Mouse (Mus musculus) limb, embryonic 12.5 days (tissue): ENCODE measurements around the gene Prkce. TPM values are rescaled to one million over a fixed set of nuclear protein-coding genes. Genes with fewer than 3 reads are reported as not detected.

Source experiments
- ATAC-seq: fragments of 200-750 bp; cut with Nextera tagmentation; 2 replicates; pipeline ENCODE4 v1.8.0; 2017; ENCODE audit warnings: low read depth, moderate TSS enrichment; ENCODE audit not compliant: insufficient number of reproducible peaks, insufficient read depth, low FRiP score, low TSS enrichment
- H3K27ac ChIP-seq: fragments of 300-500 bp; sonication (generic); 2 replicates; pipeline ENCODE4 v1.5.1; 2016; ENCODE audit warnings: mild to moderate bottlenecking, moderate library complexity
- H3K27me3 ChIP-seq: fragments of 300-500 bp; sonication (generic); 2 replicates; pipeline ENCODE4 v1.6.1; 2016; ENCODE audit warnings: mild to moderate bottlenecking, moderate library complexity
- H3K36me3 ChIP-seq: fragments of 300-500 bp; sonication (generic); 2 replicates; pipeline ENCODE4 v1.6.1; 2016; ENCODE audit warnings: mild to moderate bottlenecking, moderate library complexity
- H3K4me1 ChIP-seq: fragments of 300-500 bp; sonication (generic); replicated peaks from 2 replicates; pipeline ENCODE4 v1.6.1; 2016
- H3K4me2 ChIP-seq: fragments of 300-500 bp; sonication (generic); 2 replicates; pipeline ENCODE4 v1.6.1; 2016; ENCODE audit warnings: mild to moderate bottlenecking, moderate library complexity
- H3K4me3 ChIP-seq: fragments of 300-500 bp; sonication (generic); replicated peaks from 2 replicates; pipeline ENCODE4 v1.5.1; 2016; ENCODE audit warnings: mild to moderate bottlenecking
- H3K9ac ChIP-seq: fragments of 300-500 bp; sonication (generic); replicated peaks from 2 replicates; pipeline ENCODE4 v1.6.1; 2016; ENCODE audit warnings: mild to moderate bottlenecking, moderate library complexity
- H3K9me3 ChIP-seq: fragments of 300-500 bp; sonication (generic); 2 replicates; pipeline ENCODE4 v1.6.1; 2016; ENCODE audit warnings: mild to moderate bottlenecking, moderate library complexity
- WGBS: fragments of 180-500 bp; shearing (Covaris S2); methylation state at CpG from one replicate; pipeline ENCODE4 v1.1.7; 2016; 5-methylcytosine and 5-hydroxymethylcytosine counted together
- polyA plus RNA-seq: library from polyadenylated mRNA; unstranded; fragments of >200 nt; fragmentation: Nextera tagmentation; extraction: Ambion mirVana; gene quantifications from 2 replicates; pipeline ENCODE4 v1.2.1, GENCODE M21; 2016

Prkce gene
- polyA plus RNA-seq, 1 experiment from 2014 or later, result 7.7 TPM

DNA sequence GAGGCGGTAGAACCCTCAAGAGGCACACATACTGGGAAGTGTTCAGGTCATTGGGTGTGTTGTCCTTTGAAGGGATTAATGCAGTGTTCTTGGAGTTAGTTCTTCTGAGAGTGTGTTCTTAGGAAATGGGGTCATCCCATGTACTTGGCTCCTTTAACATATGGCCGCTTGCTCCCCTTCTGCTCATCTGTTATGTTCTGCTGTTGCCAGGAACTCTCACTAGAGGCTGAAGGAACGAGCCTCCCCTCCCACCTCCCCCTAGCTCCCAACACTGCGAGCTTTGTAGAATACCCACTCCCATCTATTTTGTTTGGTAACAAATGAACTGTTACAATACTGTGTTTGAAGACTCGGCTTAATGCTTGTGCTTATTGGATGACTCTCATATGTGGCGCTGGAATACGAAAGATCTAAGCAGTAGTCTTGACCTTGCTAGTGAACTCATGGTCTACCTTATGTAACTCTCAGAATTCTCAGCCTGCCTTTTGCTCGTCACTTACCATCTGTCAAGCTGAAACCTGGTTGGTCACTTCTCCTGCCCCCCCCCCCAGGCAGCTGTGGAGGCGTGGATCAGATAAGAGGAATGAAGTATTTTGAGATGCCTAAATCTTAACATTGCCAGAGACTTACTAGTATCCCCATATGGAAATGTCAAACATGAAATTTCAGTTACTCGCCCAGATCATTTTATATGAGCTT, 58.1 kb downstream of the Prkce start:
- H3K4me3 ChIP-seq, result no peak overlapping the region
- WGBS, result 80% methylated on average over 10 of the region's 10 CpGs
- no peak for ATAC-seq

GRCm38 (mm10) chr17:86226198-86226597, 58.6 kb downstream of the Prkce start:
- no peak for ATAC-seq
- Histone ChIP-seq H3K36me3 (no peaks in the 10 kb centered on the region; the same call in 1 of the 2 replicates), H3K4me2 (no peak overlapping the region), H3K4me3 (no peak overlapping the region), H3K9ac (no peak overlapping the region), H3K27me3 (no peaks in the 10 kb centered on the region), H3K9me3 (no peaks in the 10 kb centered on the region), H3K4me1 (no peaks in the 10 kb centered on the region), H3K27ac (no peak overlapping the region)
- 71% methylated on average over 8 of the region's 8 CpGs for WGBS

More for the DNA sequence above, 58.1 kb downstream of the Prkce start:
- Histone ChIP-seq H3K9ac (no peak overlapping the region), H3K4me2 (no peak overlapping the region), H3K36me3 (no peaks in the 10 kb centered on the region; the same call in 1 of the 2 replicates), H3K9me3 (no peaks in the 10 kb centered on the region), H3K27ac (no peak overlapping the region), H3K27me3 (no peaks in the 10 kb centered on the region), H3K4me1 (no peaks in the 10 kb centered on the region)

- H3K4me3 ChIP-seq, result no peak overlapping the region
- no peaks in the 10 kb centered on the region; the same call in 1 of the 2 replicates for H3K4me1 ChIP-seq
- ATAC-seq, result no peak
- H3K27me3 ChIP-seq, result no peaks in the 10 kb centered on the region
- no peaks in the 10 kb centered on the region for H3K9me3 ChIP-seq
- no peak overlapping the region for H3K27ac ChIP-seq
- H3K4me2 ChIP-seq, result no peak overlapping the region
- H3K36me3 ChIP-seq, result no peaks in the 10 kb centered on the region; the same call in 1 of the 2 replicates
- 79% methylated on average over 7 of the region's 7 CpGs for WGBS
- H3K9ac ChIP-seq, result no peak overlapping the region
Observed at GRCm38 (mm10) chr17:86226635-86227034, 59.0 kb downstream of the Prkce start.

DNA sequence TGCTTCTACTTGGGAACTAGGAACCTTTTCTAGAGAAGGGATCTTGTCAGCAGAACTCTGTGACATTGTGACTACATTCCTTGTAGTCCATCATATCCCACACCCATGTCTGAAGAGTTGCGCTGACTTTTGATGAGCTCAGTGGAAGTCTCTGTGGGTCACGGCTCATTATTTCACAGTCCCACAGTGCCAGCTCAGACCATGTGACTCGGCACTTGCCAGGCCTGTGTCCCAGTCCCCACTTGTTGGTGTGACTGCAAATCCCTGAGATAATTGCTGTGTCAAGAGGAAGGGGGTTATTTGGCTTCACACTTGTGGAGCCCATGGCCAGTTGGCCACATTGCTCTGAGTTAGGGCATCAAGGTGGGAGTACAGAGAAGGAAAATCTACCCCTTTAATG, 59.8 kb downstream of the Prkce start:
- no peak overlapping the region for H3K9ac ChIP-seq
- ATAC-seq, result no peak
- H3K9me3 ChIP-seq, result no peaks in the 10 kb centered on the region
- H3K27ac ChIP-seq, result no peak overlapping the region
- WGBS, result 76% methylated on average over 3 of the region's 3 CpGs
- no peaks in the 10 kb centered on the region; the same call in 1 of the 2 replicates for H3K36me3 ChIP-seq
- no peaks in the 10 kb centered on the region for H3K27me3 ChIP-seq
- no peak overlapping the region for H3K4me2 ChIP-seq
- H3K4me3 ChIP-seq, result no peak overlapping the region
- H3K4me1 ChIP-seq, result peaks cover 6% of the 10 kb centered on the region; the same call in 1 of the 2 replicates

DNA sequence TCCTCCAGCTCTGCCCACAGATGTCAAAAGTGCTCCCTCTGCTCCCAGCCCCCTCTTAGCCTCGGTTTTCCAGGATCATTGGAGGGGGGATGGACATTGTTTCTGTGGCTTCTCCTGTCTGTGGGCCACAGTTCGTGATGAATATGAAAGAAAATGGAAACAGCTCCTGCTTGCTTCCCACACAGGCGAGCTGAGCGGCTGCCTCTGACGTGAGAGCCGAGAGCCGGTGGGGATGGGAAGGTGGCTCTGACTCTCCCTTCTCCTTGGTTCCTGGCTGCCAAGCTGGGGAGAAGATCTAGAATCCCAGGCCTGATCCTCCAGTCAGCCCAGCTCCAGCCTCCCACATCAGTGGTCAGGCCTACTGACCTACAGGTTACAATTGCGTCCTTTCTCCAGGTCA, 61.3 kb downstream of the Prkce start:
- H3K9ac ChIP-seq, result no peak overlapping the region
- peaks cover 6% of the 10 kb centered on the region; the same call in 1 of the 2 replicates for H3K4me1 ChIP-seq

DNA sequence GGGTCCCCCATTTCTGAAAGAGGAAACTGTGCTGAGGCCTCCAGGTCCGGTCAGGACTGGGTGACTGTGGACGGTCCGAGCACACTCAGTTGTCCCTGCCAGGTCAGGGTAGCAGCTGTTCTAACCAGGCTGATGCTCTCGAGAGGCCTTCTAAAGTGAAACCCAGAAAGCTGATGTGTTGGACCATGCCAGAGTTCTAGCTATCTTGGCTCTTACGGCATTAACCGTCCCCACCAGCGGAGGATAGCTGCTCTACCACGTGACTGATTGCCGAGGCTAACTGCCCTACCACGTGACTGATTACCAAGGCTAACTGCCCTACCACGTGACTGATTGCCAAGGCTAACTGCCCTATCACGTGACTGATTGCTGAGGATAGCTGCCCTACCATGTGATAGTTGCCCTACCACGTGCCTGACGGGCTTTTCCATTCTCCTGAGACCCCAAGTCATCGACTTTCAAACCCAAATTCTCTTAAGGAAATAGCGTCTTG, 62.6 kb downstream of the Prkce start:
- peaks cover 6% of the 10 kb centered on the region; the same call in 1 of the 2 replicates for H3K9me3 ChIP-seq
- H3K27me3 ChIP-seq, result no peaks in the 10 kb centered on the region
- H3K4me1 ChIP-seq, result peaks cover 6% of the 10 kb centered on the region; the same call in 1 of the 2 replicates
- WGBS, result 92% methylated on average over 16 of the region's 16 CpGs
- H3K4me2 ChIP-seq, result no peak overlapping the region
- no peaks in the 10 kb centered on the region; the same call in 1 of the 2 replicates for H3K36me3 ChIP-seq
- H3K4me3 ChIP-seq, result no peak overlapping the region
- no peak overlapping the region for H3K9ac ChIP-seq
- ATAC-seq, result no peak
- H3K27ac ChIP-seq, result no peak overlapping the region

More for the DNA sequence above, 61.3 kb downstream of the Prkce start:
- H3K9me3 ChIP-seq, result peaks cover 6% of the 10 kb centered on the region; the same call in 1 of the 2 replicates
- H3K27me3 ChIP-seq, result no peaks in the 10 kb centered on the region
- no peak overlapping the region for H3K4me3 ChIP-seq
- H3K36me3 ChIP-seq, result no peaks in the 10 kb centered on the region; the same call in 1 of the 2 replicates
- no peak for ATAC-seq
- H3K27ac ChIP-seq, result no peak overlapping the region
- 90% methylated on average over 8 of the region's 8 CpGs for WGBS
- H3K4me2 ChIP-seq, result no peak overlapping the region

GRCm38 (mm10) chr17:86231741-86232179, 64.2 kb downstream of the Prkce start:
- no peak overlapping the region for H3K4me3 ChIP-seq
- ATAC-seq, result no peak
- no peaks in the 10 kb centered on the region for H3K27me3 ChIP-seq
- no peak overlapping the region for H3K27ac ChIP-seq
- no peak overlapping the region for H3K4me2 ChIP-seq
- H3K4me1 ChIP-seq, result peaks cover 6% of the 10 kb centered on the region; the same call in 1 of the 2 replicates
- H3K9ac ChIP-seq, result no peak overlapping the region
- peaks cover 6% of the 10 kb centered on the region; the same call in 1 of the 2 replicates for H3K9me3 ChIP-seq
- 62% methylated on average over 12 of the region's 12 CpGs for WGBS
- H3K36me3 ChIP-seq, result no peaks in the 10 kb centered on the region; the same call in 1 of the 2 replicates

GRCm38 (mm10) chr17:86232248-86232647, 64.7 kb downstream of the Prkce start:
- H3K9ac ChIP-seq, result no peak overlapping the region
- no peak overlapping the region for H3K4me3 ChIP-seq
- no peak overlapping the region for H3K4me2 ChIP-seq
- H3K4me1 ChIP-seq, result peaks cover 6% of the 10 kb centered on the region; the same call in 1 of the 2 replicates
- no peak overlapping the region for H3K27ac ChIP-seq
- whole genome bisulfite sequencing, result 64% methylated on average over 4 of the region's 4 CpGs
- no peaks in the 10 kb centered on the region; the same call in 1 of the 2 replicates for H3K36me3 ChIP-seq
- H3K27me3 ChIP-seq, result no peaks in the 10 kb centered on the region
- H3K9me3 ChIP-seq, result peaks cover 6% of the 10 kb centered on the region; the same call in 1 of the 2 replicates
- ATAC-seq, result no peak

DNA sequence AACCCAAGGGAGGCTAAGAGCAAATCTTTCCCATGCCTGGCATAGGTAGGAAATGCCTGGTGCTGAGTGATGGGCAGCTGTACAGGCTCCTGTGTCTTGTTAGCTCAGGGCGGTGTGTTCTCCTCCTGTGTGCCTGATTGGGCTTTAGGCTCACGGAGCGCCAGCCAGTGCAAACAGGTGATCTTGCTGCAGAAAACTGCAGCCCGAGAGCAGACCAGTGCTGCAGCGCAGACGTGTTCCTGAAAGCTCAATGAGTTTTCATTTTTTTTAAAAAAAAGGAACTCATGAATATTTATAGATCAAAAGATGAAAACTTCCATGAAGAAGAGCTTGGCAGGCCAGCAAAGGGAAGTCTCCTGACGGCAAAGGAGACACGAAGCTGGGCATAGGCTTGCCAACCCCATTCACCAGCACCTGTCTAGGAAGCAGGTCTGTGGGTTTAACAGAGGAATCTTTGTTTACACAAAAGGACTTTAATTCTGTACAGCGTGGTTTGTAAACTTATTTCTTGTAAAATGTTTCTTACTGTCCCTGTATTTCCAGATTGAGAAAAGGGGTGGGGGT, 67.1 kb downstream of the Prkce start:
- Histone ChIP-seq H3K27ac (no peak overlapping the region), H3K27me3 (no peaks in the 10 kb centered on the region), H3K36me3 (no peaks in the 10 kb centered on the region; the same call in 1 of the 2 replicates), H3K4me3 (no peak overlapping the region), H3K9me3 (peaks cover 6% of the 10 kb centered on the region; the same call in 1 of the 2 replicates), H3K4me2 (no peak overlapping the region), H3K9ac (no peak overlapping the region), H3K4me1 (peaks cover 6% of the 10 kb centered on the region; the same call in 1 of the 2 replicates)
- ATAC-seq, result no peak
- WGBS, result 89% methylated on average over 9 of the region's 9 CpGs

GRCm38 (mm10) chr17:86236026-86236712, 68.6 kb downstream of the Prkce start:
- Histone ChIP-seq H3K4me3 (no peak overlapping the region), H3K9me3 (peaks cover 6% of the 10 kb centered on the region; the same call in 1 of the 2 replicates), H3K27ac (no peak overlapping the region), H3K4me2 (no peak overlapping the region), H3K27me3 (no peaks in the 10 kb centered on the region), H3K36me3 (no peaks in the 10 kb centered on the region), H3K9ac (no peak overlapping the region), H3K4me1 (peaks cover 6% of the 10 kb centered on the region; the same call in 1 of the 2 replicates)
- whole genome bisulfite sequencing, result 88% methylated on average over 10 of the region's 10 CpGs
- ATAC-seq, result no peak
